13 mouse cellular contexts compared by ENCODE assay signal in genomic region chr5:24820627-24821026, GRCm38 (mm10). TPM values are rescaled to one million over a fixed set of nuclear protein-coding genes. Genes with fewer than 3 reads are reported as not detected.
A peak's percentile ranks its signal among the peaks of the same experiment; 100 is the strongest.
DNase-seq lines count a peak whose midpoint lies in the region; ATAC-seq and TF ChIP-seq lines count a peak whose summit lies in the region.
"Had no signal": no experiment of that assay in that cellular context is flagged by ENCODE, and none has a peak within 500 bp of the region (broad histone marks: within the 10 kb centered on the region; RNA-seq: fewer than 3 reads in every experiment).

No protein-coding gene starts in this region.

- TF ChIP-seq CTCF in hindbrain, postnatal 0 days (IDR thresholded peaks at IDR 0.05; ENCODE audit: low read depth): no peak
- no peak for TF ChIP-seq CTCF in stomach, postnatal 0 days (IDR thresholded peaks at IDR 0.05; ENCODE audit: low read depth)

- DNase-seq in cerebellum, adult 9-11 months: peak; percentile 43
- no peak for DNase-seq in cerebellum, postnatal 4 days (ENCODE audit: low spot score in 2 of 2)
- peak; percentile 40 for DNase-seq in hindbrain, postnatal 0 days (ENCODE audit: low spot score)
- no peak for DNase-seq in hindbrain, embryonic 11.5 days (ENCODE audit: low spot score)
- no peak for DNase-seq in stomach, postnatal 0 days (ENCODE audit: low spot score)
- no peak for DNase-seq in spleen, postnatal 4 days (ENCODE audit: low spot score in 2 of 2)
- no peak for DNase-seq in urinary bladder, postnatal 10 days (ENCODE audit: low spot score)
- DNase-seq: adrenal gland, postnatal 10 days; kidney, postnatal 25 days; right cerebral cortex, postnatal 14 days had no signal

- no peaks in the 10 kb centered on the region for H3K9me3 ChIP-seq in hindbrain, postnatal 0 days (ENCODE audit: low read length)
- H3K9me3 ChIP-seq in hindbrain, embryonic 11.5 days (ENCODE audit: control insufficient read depth, low read length): no peaks in the 10 kb centered on the region
- H3K9me3 ChIP-seq in stomach, embryonic 15.5 days: no peaks in the 10 kb centered on the region
- H3K9me3 ChIP-seq in stomach, postnatal 0 days (ENCODE audit: control insufficient read depth, low read length): no peaks in the 10 kb centered on the region

- H3K9ac ChIP-seq in hindbrain, postnatal 0 days (replicated peaks; ENCODE audit: low read length): no peak overlapping the region
- no peak overlapping the region for H3K9ac ChIP-seq in hindbrain, embryonic 11.5 days (ENCODE audit: low read depth, low read length)
- no peak overlapping the region for H3K9ac ChIP-seq in stomach, embryonic 15.5 days
- H3K9ac ChIP-seq in stomach, postnatal 0 days (ENCODE audit: low read length): no peak overlapping the region
- H3K9ac ChIP-seq: liver, embryonic 14.5 days had no signal

- no peak overlapping the region for H3K4me3 ChIP-seq in hindbrain, postnatal 0 days (ENCODE audit: low read length)
- no peak overlapping the region for H3K4me3 ChIP-seq in hindbrain, embryonic 11.5 days (ENCODE audit: low read depth, low read length)
- H3K4me3 ChIP-seq in stomach, embryonic 15.5 days (replicated peaks): no peak overlapping the region
- no peak overlapping the region for H3K4me3 ChIP-seq in stomach, postnatal 0 days (ENCODE audit: low read depth, low read length)

- H3K36me3 ChIP-seq in hindbrain, postnatal 0 days (ENCODE audit: insufficient read depth, low read length): peaks cover 13% of the 10 kb centered on the region; the same call in 1 of the 2 replicates
- H3K36me3 ChIP-seq in hindbrain, embryonic 11.5 days (ENCODE audit: control insufficient read depth, insufficient read depth, low read length): 0 out of 2 replicates have a peak, but pooled peaks cover 5% of the 10 kb centered on the region
- H3K36me3 ChIP-seq in stomach, embryonic 15.5 days: peaks cover 9% of the 10 kb centered on the region
- peaks cover 8% of the 10 kb centered on the region; the same call in 1 of the 2 replicates for H3K36me3 ChIP-seq in stomach, postnatal 0 days (ENCODE audit: control insufficient read depth, insufficient read depth, low read length)

- 55% methylated on average over 5 of the region's 5 CpGs for WGBS in hindbrain, postnatal 0 days
- WGBS in hindbrain, embryonic 11.5 days: 73% methylated on average over 5 of the region's 5 CpGs
- WGBS in stomach, embryonic 15.5 days: 55% methylated on average over 5 of the region's 5 CpGs
- whole genome bisulfite sequencing in stomach, postnatal 0 days: 61% methylated on average over 5 of the region's 5 CpGs

- H3K27me3 ChIP-seq in hindbrain, postnatal 0 days (ENCODE audit: insufficient read depth, low read length): no peaks in the 10 kb centered on the region
- no peaks in the 10 kb centered on the region for H3K27me3 ChIP-seq in hindbrain, embryonic 11.5 days (ENCODE audit: control insufficient read depth, insufficient read depth, low read length)
- H3K27me3 ChIP-seq in stomach, embryonic 15.5 days (replicated peaks): no peaks in the 10 kb centered on the region
- H3K27me3 ChIP-seq in stomach, postnatal 0 days (ENCODE audit: control insufficient read depth, insufficient read depth, low read length): no peaks in the 10 kb centered on the region

- peak; percentile 70; the same call in 1 of the 2 replicates for ATAC-seq in hindbrain, postnatal 0 days
- no peak for ATAC-seq in hindbrain, embryonic 11.5 days (ENCODE audit: low FRiP score)
- no peak for ATAC-seq in stomach, embryonic 15.5 days (ENCODE audit: insufficient read depth, low FRiP score, low read depth)
- no peak for ATAC-seq in stomach, postnatal 0 days (ENCODE audit: low FRiP score, low TSS enrichment)
- ATAC-seq: forebrain, embryonic 16.5 days had no signal

- H3K27ac ChIP-seq in hindbrain, postnatal 0 days: peak overlapping the region; percentile 56; the same call in 1 of the 2 replicates
- no peak overlapping the region for H3K27ac ChIP-seq in hindbrain, embryonic 11.5 days (ENCODE audit: low read depth, low read length)
- peak overlapping the region; percentile 11; the same call in 1 of the 2 replicates for H3K27ac ChIP-seq in stomach, embryonic 15.5 days
- H3K27ac ChIP-seq in stomach, postnatal 0 days (replicated peaks): no peak overlapping the region
- H3K27ac ChIP-seq: liver, embryonic 14.5 days had no signal

- no peak for TF ChIP-seq EP300 in stomach, postnatal 0 days (optimal IDR thresholded peaks at IDR 0.05)

- no peak overlapping the region for H3K4me2 ChIP-seq in hindbrain, postnatal 0 days (ENCODE audit: low read depth, low read length)
- H3K4me2 ChIP-seq in hindbrain, embryonic 11.5 days (replicated peaks; ENCODE audit: low read depth, low read length): no peak overlapping the region
- no peak overlapping the region for H3K4me2 ChIP-seq in stomach, embryonic 15.5 days
- H3K4me2 ChIP-seq in stomach, postnatal 0 days (replicated peaks; ENCODE audit: low read depth): no peak overlapping the region

- 0 out of 2 replicates have a peak, but pooled peaks cover 10% of the 10 kb centered on the region for H3K4me1 ChIP-seq in hindbrain, postnatal 0 days (ENCODE audit: insufficient read depth, low read length)
- H3K4me1 ChIP-seq in hindbrain, embryonic 11.5 days (replicated peaks; ENCODE audit: control insufficient read depth, insufficient read depth, low read length): no peaks in the 10 kb centered on the region
- peaks cover 15% of the 10 kb centered on the region for H3K4me1 ChIP-seq in stomach, embryonic 15.5 days
- H3K4me1 ChIP-seq in stomach, postnatal 0 days (replicated peaks; ENCODE audit: control insufficient read depth, insufficient read depth): 0 out of 2 replicates have a peak, but pooled peaks cover 2% of the 10 kb centered on the region

RNA-seq across cellular contexts. Expression of gene Rheb, which starts 21.8 kb away (rescaled TPM):
- 78.4 and 89.7 TPM in 2 replicates for total RNA-seq in hindbrain, postnatal 0 days (2014; rRNA removed)
- polyA plus RNA-seq in hindbrain, postnatal 0 days (2015; fragmentation: Nextera tagmentation; extraction: Ambion mirVana): 284 and 287 TPM in 2 replicates
- polyA plus RNA-seq in hindbrain, embryonic 11.5 days (2014; fragmentation: Nextera tagmentation; extraction: Ambion mirVana): 195 and 202 TPM in 2 replicates
- 240 and 242 TPM in 2 replicates for polyA plus RNA-seq in stomach, embryonic 15.5 days (2015; fragmentation: Nextera tagmentation; extraction: Ambion mirVana)
- 209 and 218 TPM in 2 replicates for polyA plus RNA-seq in stomach, postnatal 0 days (2015; fragmentation: Nextera tagmentation; extraction: Ambion mirVana)

Comparison
In these comparisons a context has a peak if more than half of its experiments do, and no peak if none do; other contexts are left out.
1. DNase-seq: peak in cerebellum, adult 9-11 months (single experiment) and hindbrain, postnatal 0 days (single experiment); none in cerebellum, postnatal 4 days (0 of 2), hindbrain, embryonic 11.5 days (single experiment), stomach, postnatal 0 days (single experiment), spleen, postnatal 4 days (0 of 2) and urinary bladder, postnatal 10 days (single experiment).
2. H3K27ac ChIP-seq: peak in hindbrain, postnatal 0 days (single experiment) and stomach, embryonic 15.5 days (single experiment); none in hindbrain, embryonic 11.5 days (single experiment) and stomach, postnatal 0 days (single experiment).